Mouse (Mus musculus) thymus, adult 2 months (tissue): Measurements from ENCODE around the gene Egfem1. TPM values are rescaled to one million over a fixed set of nuclear protein-coding genes. Genes with fewer than 3 reads are reported as not detected.

Experiments used
- DNase-seq: peaks from one replicate; pipeline ENCODE4 v3.0.0; 2021
- H3K27ac ChIP-seq: fragments of 200-500 bp; 2 replicates; pipeline ENCODE4 v1.5.1; 2012; ENCODE audit warnings: low read length, control low read depth; ENCODE audit not compliant: control insufficient read depth, insufficient read depth
- H3K27me3 ChIP-seq: fragments of 200-500 bp; 2 replicates; pipeline ENCODE4 v1.6.1; 2012; ENCODE audit warnings: mild to moderate bottlenecking, low read length, moderate library complexity, mixed read lengths; ENCODE audit not compliant: control insufficient read depth, insufficient read depth
- H3K36me3 ChIP-seq: fragments of 200-500 bp; 2 replicates; pipeline ENCODE4 v1.6.1; 2012; ENCODE audit warnings: mild to moderate bottlenecking, low read length, moderate library complexity; ENCODE audit not compliant: control insufficient read depth, insufficient read depth
- H3K4me1 ChIP-seq: fragments of 200-500 bp; replicated peaks from 2 replicates; pipeline ENCODE4 v1.6.1; 2012; ENCODE audit warnings: low read length; ENCODE audit not compliant: control insufficient read depth, insufficient read depth
- H3K4me3 ChIP-seq: fragments of 200-500 bp; 2 replicates; pipeline ENCODE4 v1.5.1; 2012; ENCODE audit warnings: mild to moderate bottlenecking, low read length, control low read depth, moderate library complexity; ENCODE audit not compliant: control insufficient read depth, insufficient read depth
- CTCF ChIP-seq: fragments of 200-500 bp; IDR thresholded peaks from 2 replicates; pipeline ENCODE4 v1.5.1; 2012; ENCODE audit warnings: mild to moderate bottlenecking, control low read depth, low read length, moderate library complexity, borderline replicate concordance; ENCODE audit not compliant: control insufficient read depth, poor library complexity, insufficient read depth; ENCODE audit errors: extremely low read depth
- POLR2A ChIP-seq: fragments of 200-500 bp; IDR thresholded peaks from 2 replicates; pipeline ENCODE4 v1.6.1; 2012; ENCODE audit warnings: mild to moderate bottlenecking, low read length, control low read depth, moderate library complexity; ENCODE audit not compliant: control insufficient read depth, poor library complexity, insufficient read depth; ENCODE audit errors: extremely low read depth
- WGBS: fragments of 180-500 bp; shearing (Covaris S2); methylation state at CpG from one replicate; pipeline ENCODE4 v1.1.7; 2018; 5-methylcytosine and 5-hydroxymethylcytosine counted together
- polyA plus RNA-seq: library from polyadenylated mRNA; depleted of rRNA; stranded (reverse); fragments of >200 nt; gene quantifications from 2 replicates; pipeline ENCODE4 v1.2.3, GENCODE M21; 2012

Egfem1 gene
- polyA plus RNA-seq, 1 experiment, result not detected

GRCm38 (mm10) chr3:29345805-29346204 lies 264.0 kb downstream of the Egfem1 start:
- no peaks in the 10 kb centered on the region for H3K36me3 ChIP-seq
- DNase-seq, result no peak
- H3K4me3 ChIP-seq, result no peak overlapping the region
- H3K27ac ChIP-seq, result no peak overlapping the region
- no peaks in the 10 kb centered on the region for H3K27me3 ChIP-seq
- 92% methylated on average over 3 of the region's 3 CpGs for WGBS
- TF ChIP-seq CTCF, result no peak
- no peak for TF ChIP-seq POLR2A
- H3K4me1 ChIP-seq, result no peaks in the 10 kb centered on the region

GRCm38 (mm10) chr3:29366907-29367306 lies 285.1 kb downstream of the Egfem1 start:
- Histone ChIP-seq H3K4me3 (no peak overlapping the region), H3K36me3 (no peaks in the 10 kb centered on the region), H3K27ac (no peak overlapping the region), H3K27me3 (no peaks in the 10 kb centered on the region), H3K4me1 (no peaks in the 10 kb centered on the region)
- DNase-seq, result no peak
- no peak for TF ChIP-seq POLR2A
- TF ChIP-seq CTCF, result no peak
- 86% methylated on average over 8 of the region's 8 CpGs for WGBS

- WGBS, result 69% methylated on average over 5 of the region's 5 CpGs
- TF ChIP-seq POLR2A (no peak), CTCF (no peak)
- no peak overlapping the region for H3K27ac ChIP-seq
- no peak for DNase-seq
- H3K4me3 ChIP-seq, result no peak overlapping the region
- no peaks in the 10 kb centered on the region for H3K27me3 ChIP-seq
- H3K4me1 ChIP-seq, result no peaks in the 10 kb centered on the region
- H3K36me3 ChIP-seq, result no peaks in the 10 kb centered on the region
These were observed 288.7 kb downstream of the Egfem1 start for GRCm38 (mm10) chr3:29370519-29370918.

DNA sequence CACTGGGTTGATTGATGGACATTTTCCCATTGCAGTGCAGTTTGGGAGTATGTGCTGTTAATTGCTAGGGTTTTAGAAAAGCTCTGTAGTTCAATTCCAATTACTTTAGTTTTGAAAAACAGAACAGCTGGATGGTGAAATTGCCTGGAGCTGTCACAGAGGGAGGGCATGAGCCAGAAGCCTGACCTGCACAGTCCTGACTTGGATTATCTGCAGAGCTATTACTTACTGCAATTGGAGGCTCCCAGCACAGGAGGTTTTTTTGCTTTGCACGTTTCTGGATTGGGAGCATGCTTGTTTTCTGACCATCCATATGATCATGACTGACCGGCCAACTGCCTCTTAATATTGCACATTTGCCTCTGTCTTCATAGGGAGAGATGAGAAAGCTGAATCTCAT lies 299.4 kb downstream of the Egfem1 start:
- Histone ChIP-seq H3K27ac (no peak overlapping the region), H3K4me3 (no peak overlapping the region), H3K4me1 (no peaks in the 10 kb centered on the region), H3K36me3 (no peaks in the 10 kb centered on the region), H3K27me3 (no peaks in the 10 kb centered on the region)
- no peak for DNase-seq
- TF ChIP-seq POLR2A, result no peak
- TF ChIP-seq CTCF, result no peak
- 82% methylated on average over 2 of the region's 2 CpGs for WGBS

DNA sequence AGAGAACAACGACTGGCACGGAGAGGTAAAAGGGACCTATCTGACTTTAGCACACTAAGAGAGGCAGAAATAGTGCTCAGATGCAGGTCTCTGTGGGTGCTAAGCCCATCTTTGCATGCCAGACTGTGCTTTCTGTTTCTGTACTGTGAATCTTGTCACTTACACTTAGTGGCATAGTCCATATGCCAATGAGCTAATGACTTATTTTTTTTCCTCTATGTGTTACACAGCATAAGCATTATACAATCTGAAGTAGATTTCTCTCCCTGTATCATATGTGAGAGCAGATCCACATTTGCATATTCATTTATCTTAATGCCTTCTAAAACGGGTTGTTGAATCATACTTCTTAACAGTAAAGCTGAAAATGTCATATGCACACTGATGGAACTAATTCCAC lies 317.2 kb downstream of the Egfem1 start:
- no peaks in the 10 kb centered on the region for H3K36me3 ChIP-seq
- H3K4me1 ChIP-seq, result no peaks in the 10 kb centered on the region
- TF ChIP-seq CTCF (no peak), POLR2A (no peak)
- no peaks in the 10 kb centered on the region for H3K27me3 ChIP-seq
- H3K4me3 ChIP-seq, result no peak overlapping the region
- H3K27ac ChIP-seq, result no peak overlapping the region
- WGBS, result 85% methylated on average over 3 of the region's 3 CpGs
- no peak for DNase-seq

- Histone ChIP-seq H3K4me1 (no peaks in the 10 kb centered on the region), H3K27ac (no peak overlapping the region), H3K36me3 (no peaks in the 10 kb centered on the region), H3K27me3 (no peaks in the 10 kb centered on the region), H3K4me3 (no peak overlapping the region)
- DNase-seq, result no peak
- TF ChIP-seq POLR2A, result no peak
- no peak for TF ChIP-seq CTCF
- WGBS, result 96% methylated on average over 2 of the region's 2 CpGs
These were observed 339.8 kb downstream of the Egfem1 start for GRCm38 (mm10) chr3:29421634-29422033.

GRCm38 (mm10) chr3:29432109-29433091 lies 350.6 kb downstream of the Egfem1 start:
- H3K27ac ChIP-seq, result no peak overlapping the region
- no peak for DNase-seq
- H3K4me3 ChIP-seq, result no peak overlapping the region
- no peaks in the 10 kb centered on the region for H3K27me3 ChIP-seq
- TF ChIP-seq CTCF (no peak), POLR2A (no peak)
- no peaks in the 10 kb centered on the region for H3K36me3 ChIP-seq
- H3K4me1 ChIP-seq, result no peaks in the 10 kb centered on the region
- WGBS, result 90% methylated on average over 10 of the region's 10 CpGs
